Mouse (Mus musculus) MEL (cell line): Measurements from ENCODE around the gene Kcnt1. TPM values are rescaled to one million over a fixed set of nuclear protein-coding genes. Genes with fewer than 3 reads are reported as not detected.
A peak's percentile ranks its signal among the peaks of the same experiment; 100 is the strongest.

Source experiments
- DNase-seq: peaks from one replicate; pipeline ENCODE4 v3.0.0; 2011; ENCODE audit warnings: low read depth, low spot score
- H3K27ac ChIP-seq: 2 replicates; pipeline ENCODE4 v1.5.1; 2012; ENCODE audit warnings: low read depth, mild to moderate bottlenecking, control low read depth, low read length, moderate library complexity; ENCODE audit not compliant: control insufficient read depth
- H3K27me3 ChIP-seq, 2 experiments: fragments of 150-350 bp in 1 of 2; sonication (generic) in 1 of 2; 2 replicates each; pipeline ENCODE4 v1.6.1; 2012; ENCODE audit warnings: low read length in 2 of 2, mild to moderate bottlenecking in 2 of 2, improper control_type of control experiment in 1 of 2, moderate library complexity in 1 of 2; ENCODE audit not compliant: insufficient read depth in 2 of 2, control insufficient read depth in 1 of 2
- H3K36me3 ChIP-seq, 2 experiments: 2 replicates each; pipeline ENCODE4 v1.6.1; 2012 to 2014; ENCODE audit warnings: low read length in 2 of 2, improper control_type of control experiment in 1 of 2, inconsistent platforms in 1 of 2, mild to moderate bottlenecking in 1 of 2; ENCODE audit not compliant: insufficient read depth in 2 of 2, control insufficient read depth in 1 of 2
- H3K4me1 ChIP-seq, 2 experiments: fragments of 150-350 bp in 1 of 2; sonication (generic) in 1 of 2; 2 replicates each; pipeline ENCODE4 v1.6.1; 2012; ENCODE audit warnings: low read length in 2 of 2, improper control_type of control experiment in 1 of 2, mild to moderate bottlenecking in 1 of 2; ENCODE audit not compliant: insufficient read depth in 2 of 2, control insufficient read depth in 1 of 2
- H3K4me3 ChIP-seq, 2 experiments: fragments of 150-350 bp in 1 of 2; sonication (generic) in 1 of 2; 2 replicates each; pipeline ENCODE4 v1.5.1; 2012; ENCODE audit warnings: low read depth in 2 of 2, low read length in 2 of 2, mild to moderate bottlenecking in 2 of 2, moderate library complexity in 2 of 2, control low read depth in 1 of 2, improper control_type of control experiment in 1 of 2; ENCODE audit not compliant: control insufficient read depth in 1 of 2, insufficient read depth in 1 of 2
- H3K79me2 ChIP-seq: 2 replicates; pipeline ENCODE4 v1.6.1; 2012; ENCODE audit warnings: mild to moderate bottlenecking, low read length, moderate library complexity; ENCODE audit not compliant: control insufficient read depth, poor library complexity, insufficient read depth
- H3K9ac ChIP-seq: 2 replicates; pipeline ENCODE4 v1.6.1; 2012; ENCODE audit warnings: low read depth, mild to moderate bottlenecking, control low read depth, low read length, moderate library complexity; ENCODE audit not compliant: control insufficient read depth, poor library complexity, severe bottlenecking
- H3K9me3 ChIP-seq: fragments of 150-350 bp; sonication (generic); replicated peaks from 2 replicates; pipeline ENCODE4 v1.6.1; 2012; ENCODE audit warnings: mild to moderate bottlenecking, low read length, improper control_type of control experiment, moderate library complexity; ENCODE audit not compliant: insufficient read depth
- CHD2 ChIP-seq: IDR thresholded peaks from 2 replicates; pipeline ENCODE4 v1.6.1; 2011; ENCODE audit warnings: low read length, improper control_type of control experiment
- CTCF ChIP-seq, 3 experiments: IDR thresholded peaks in 2 of 3; conservative IDR thresholded peaks in 1 of 3; 2 replicates each; pipeline ENCODE4 v1.5.1; 2011 to 2012; ENCODE audit warnings: low read length in 3 of 3, low read depth in 2 of 3, mild to moderate bottlenecking in 2 of 3, improper control_type of control experiment in 1 of 3, inconsistent platforms in 1 of 3, mixed read lengths in 1 of 3, moderate library complexity in 1 of 3; ENCODE audit not compliant: control insufficient read depth in 1 of 3, insufficient read depth in 1 of 3, poor library complexity in 1 of 3, severe bottlenecking in 1 of 3
- ETS1 ChIP-seq: IDR thresholded peaks from 2 replicates; pipeline ENCODE4 v1.6.1; 2012; ENCODE audit warnings: low read depth, mild to moderate bottlenecking, inconsistent platforms, low read length, improper control_type of control experiment, moderate library complexity
- GATA1 ChIP-seq: IDR thresholded peaks from 2 replicates; pipeline ENCODE4 v1.6.1; 2011; ENCODE audit warnings: low read depth, low read length, improper control_type of control experiment
- MAX ChIP-seq: IDR thresholded peaks from 2 replicates; pipeline ENCODE4 v1.6.1; 2011; ENCODE audit warnings: low read length, improper control_type of control experiment
- MAZ ChIP-seq: IDR thresholded peaks from 2 replicates; pipeline ENCODE4 v1.6.1; 2012; ENCODE audit warnings: low read depth, mild to moderate bottlenecking, inconsistent platforms, low read length, improper control_type of control experiment
- MEF2A ChIP-seq: IDR thresholded peaks from 2 replicates; pipeline ENCODE4 v1.6.1; 2014; ENCODE audit warnings: low read depth, mild to moderate bottlenecking, inconsistent platforms, low read length, improper control_type of control experiment; ENCODE audit not compliant: poor library complexity, insufficient replicate concordance, severe bottlenecking; ENCODE audit errors: extremely low read depth
- MXI1 ChIP-seq: IDR thresholded peaks from 2 replicates; pipeline ENCODE4 v1.6.1; 2011; ENCODE audit warnings: mild to moderate bottlenecking, low read depth, low read length, improper control_type of control experiment
- MYC ChIP-seq: IDR thresholded peaks from 2 replicates; pipeline ENCODE4 v1.6.1; 2011; ENCODE audit warnings: low read depth, mild to moderate bottlenecking, low read length, improper control_type of control experiment, moderate library complexity
- NELFE ChIP-seq: IDR thresholded peaks from 2 replicates; pipeline ENCODE4 v1.6.1; 2011; ENCODE audit warnings: low read depth, low read length, improper control_type of control experiment
- NRF1 ChIP-seq: IDR thresholded peaks from 2 replicates; pipeline ENCODE4 v1.6.1; 2014; ENCODE audit warnings: low read depth, mild to moderate bottlenecking, inconsistent platforms, low read length, improper control_type of control experiment, moderate library complexity; ENCODE audit not compliant: poor library complexity, insufficient read depth, severe bottlenecking
- POLR2AphosphoS5 ChIP-seq: IDR thresholded peaks from 2 replicates; pipeline ENCODE4 v1.6.1; 2012; ENCODE audit warnings: low read depth, borderline replicate concordance, mild to moderate bottlenecking, inconsistent platforms, low read length, moderate library complexity, mixed read lengths
- RCOR1 ChIP-seq: IDR thresholded peaks from 2 replicates; pipeline ENCODE4 v1.6.1; 2012; ENCODE audit warnings: low read depth, mild to moderate bottlenecking, inconsistent platforms, low read length, improper control_type of control experiment
- SIN3A ChIP-seq: IDR thresholded peaks from 2 replicates; pipeline ENCODE4 v1.6.1; 2012; ENCODE audit warnings: low read length, improper control_type of control experiment, inconsistent platforms
- UBTF ChIP-seq: IDR thresholded peaks from 2 replicates; pipeline ENCODE4 v1.6.1; 2012; ENCODE audit warnings: low read depth, mild to moderate bottlenecking, inconsistent platforms, low read length, improper control_type of control experiment, moderate library complexity, borderline replicate concordance; ENCODE audit not compliant: insufficient read depth
- USF2 ChIP-seq, 2 experiments: IDR thresholded peaks; 2 replicates each; pipeline ENCODE4 v1.6.1; 2011 to 2012; ENCODE audit warnings: improper control_type of control experiment in 2 of 2, low read length in 2 of 2, borderline replicate concordance in 1 of 2, inconsistent platforms in 1 of 2, low read depth in 1 of 2, mild to moderate bottlenecking in 1 of 2; ENCODE audit not compliant: insufficient read depth in 1 of 2
- polyA plus RNA-seq, 2 experiments: library from polyadenylated mRNA; stranded (reverse) in 1 of 2; unstranded in 1 of 2; fragments of >175 nt in 1 of 2; fragments of >200 nt in 1 of 2; gene quantifications; 2 replicates each; pipeline versions ENCODE4 v1.2.1 to v1.2.4; 2012; ENCODE audit warnings: low replicate concordance in 2 of 2, low read depth in 1 of 2; ENCODE audit not compliant: insufficient read length in 2 of 2, insufficient read depth in 1 of 2, missing spikeins in 1 of 2
- total RNA-seq: library from RNA; depleted of rRNA; stranded (reverse); fragments of 300-350 nt; gene quantifications from 2 replicates; pipeline ENCODE4 v1.2.3, GENCODE M21; 2012

The Kcnt1 gene
- total and polyA plus RNA-seq, 3 experiments = not detected

- TF ChIP-seq NELFE (no peak), MEF2A (no peak), UBTF (no peak), GATA1 (no peak), USF2 (IDR thresholded peaks at IDR 0.05; ENCODE audit: borderline replicate concordance in 1 of 2, insufficient read depth in 1 of 2, low read depth in 1 of 2, low read length in 2 of 2) (no peak), CHD2 (no peak), ETS1 (no peak), MAX (no peak), POLR2AphosphoS5 (no peak)
- Histone ChIP-seq H3K4me3 (no peak overlapping the region), H3K4me1 (no peaks in the 10 kb centered on the region), H3K27me3 (no peaks in the 10 kb centered on the region), H3K36me3 (no peaks in the 10 kb centered on the region; a peak in 2 of 4 replicates), H3K9me3 (no peaks in the 10 kb centered on the region), H3K27ac (no peak overlapping the region), H3K9ac (no peak overlapping the region), H3K79me2 (no peaks in the 10 kb centered on the region)
- no peak for DNase-seq
These were observed 64.3 kb downstream of the Kcnt1 start for GRCm38 (mm10) chr2:25927821-25928220.

DNA sequence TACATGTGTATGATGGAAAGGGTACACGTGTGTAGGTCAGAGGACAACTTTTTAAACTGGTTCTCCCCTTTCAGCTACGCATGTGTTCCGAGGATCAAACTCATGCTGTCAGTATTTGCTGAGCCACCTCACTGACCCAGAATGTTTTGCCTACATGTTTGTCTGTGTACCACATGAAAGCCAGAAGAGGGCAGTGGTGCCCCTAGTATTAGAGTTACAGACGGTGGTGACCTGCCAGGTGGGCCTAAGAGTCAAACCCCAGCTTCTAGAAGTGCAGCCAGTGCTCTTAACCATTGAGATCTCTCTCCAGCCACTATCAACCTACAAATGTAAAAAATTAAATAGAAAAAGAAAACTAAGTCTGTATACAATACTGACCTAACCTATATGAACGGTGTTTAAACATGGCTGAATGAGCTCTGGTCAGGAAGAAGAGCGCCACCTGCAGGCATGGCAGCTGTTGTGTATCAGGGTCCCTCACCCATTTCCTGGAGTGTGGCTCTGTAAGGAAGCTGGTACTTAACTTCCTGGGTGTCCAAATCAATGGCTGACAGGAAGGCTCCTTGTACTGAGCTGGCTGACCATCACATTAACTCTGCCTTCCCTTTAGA, 67.8 kb downstream of the Kcnt1 start:
- no peak for TF ChIP-seq NRF1
- no peak for TF ChIP-seq MYC
- TF ChIP-seq MAZ = no peak
- TF ChIP-seq CTCF (IDR thresholded peaks at IDR 0.05 in 2 of 3, conservative IDR thresholded peaks at IDR 0.05 in 1 of 3; ENCODE audit: control insufficient read depth in 1 of 3, insufficient read depth in 1 of 3, low read depth in 2 of 3, low read length in 3 of 3, poor library complexity in 1 of 3, severe bottlenecking in 1 of 3) = peak; percentile 55 to 69 (median 64)
- TF ChIP-seq SIN3A = no peak
- no peak for TF ChIP-seq RCOR1
- TF ChIP-seq MXI1 = no peak
- no peak for TF ChIP-seq MEF2A
- H3K27me3 ChIP-seq = no peaks in the 10 kb centered on the region
- no peak overlapping the region for H3K27ac ChIP-seq
- H3K4me1 ChIP-seq = no peaks in the 10 kb centered on the region
- no peak overlapping the region for H3K9ac ChIP-seq
- H3K9me3 ChIP-seq = no peaks in the 10 kb centered on the region
- no peak overlapping the region for H3K4me3 ChIP-seq
- peaks cover 0 to 2% of the 10 kb centered on the region in 2 experiments; a peak in 2 of 4 replicates for H3K36me3 ChIP-seq
- H3K79me2 ChIP-seq = no peaks in the 10 kb centered on the region
- DNase-seq = peak; percentile 61
